Mouse (Mus musculus) skeletal muscle tissue, postnatal 0 days (tissue): ENCODE measurements around the gene Aff4. TPM values are rescaled to one million over a fixed set of nuclear protein-coding genes. Genes with fewer than 3 reads are reported as not detected.

Source experiments
- microRNA-seq, 2 experiments: library from miRNA; unstranded; fragments of <30 nt; microRNA quantifications; one replicate each; pipeline ENCODE4; 2016
- polyA plus RNA-seq: library from polyadenylated mRNA; unstranded; fragments of >200 nt; fragmentation: Nextera tagmentation; extraction: Ambion mirVana; gene quantifications from 2 replicates; pipeline ENCODE4 v1.2.1, GENCODE M21; 2015

Gene Aff4
- 27.6 and 34.9 TPM in 2 replicates for polyA plus RNA-seq

GRCm38 (mm10) chr11:53350291-53351223 is at the start of gene Aff4:
Gene Aff4 (plus strand): TSS chr11:53350833.

GRCm38 (mm10) chr11:53324512-53324968 is 26.1 kb upstream of the Aff4 start, which contains the start of gene Zcchc10:
Gene Zcchc10 (plus strand): TSS chr11:53324679.

GRCm38 (mm10) chr11:53423036-53423435 is 72.4 kb downstream of the Aff4 start, which contains the start of gene Leap2:
Gene Leap2 (minus strand): TSS chr11:53423170.

GRCm38 (mm10) chr11:53430670-53431346 is 80.2 kb downstream of the Aff4 start, which contains the start of the genes Uqcrq and Gdf9:
Gene Uqcrq (minus strand): TSS chr11:53430831.
Gene Gdf9 (plus strand): TSS chr11:53431023.

GRCm38 (mm10) chr11:53456474-53457371 is 106.1 kb downstream of the Aff4 start, which contains the start of the genes Gm10447 and Shroom1:
Gene Gm10447 (minus strand): TSS chr11:53457110.
Gene Shroom1 (plus strand): TSS chr11:53457205.

GRCm38 (mm10) chr11:53469968-53470695 is 119.5 kb downstream of the Aff4 start, which contains the start of gene Gm9837:
Gene Gm9837 (minus strand): TSS chr11:53470479.

Small RNA genes lying within 50 kb of the gene (microRNA-seq; reads per million reads assigned to microRNA genes)
- 0.41 to 0.42 reads per million in 2 experiments for gene Mir6920

Other genes with a start within 250 kb of the Aff4 start
- 79.0 and 83.1 TPM in 2 replicates for gene Hspa4, start 50.4 kb upstream of the Aff4 start, polyA plus RNA-seq
- gene Zcchc10, start 26.2 kb upstream of the Aff4 start, polyA plus RNA-seq: 17.5 and 18.7 TPM in 2 replicates
- gene Leap2, start 72.3 kb downstream of the Aff4 start, polyA plus RNA-seq: not detected in 2 replicates
- gene Uqcrq, start 80.0 kb downstream of the Aff4 start, polyA plus RNA-seq: 1,385 and 1,448 TPM in 2 replicates
- 1.3 and 1.7 TPM in 2 replicates for gene Gdf9, start 80.2 kb downstream of the Aff4 start, polyA plus RNA-seq
- not detected in 2 replicates for gene Gm10447, start 106.3 kb downstream of the Aff4 start, polyA plus RNA-seq
- gene Shroom1, start 106.4 kb downstream of the Aff4 start, polyA plus RNA-seq: 0.14 and 0.26 TPM in 2 replicates
- not detected in 2 replicates for gene Gm9837, start 119.6 kb downstream of the Aff4 start, polyA plus RNA-seq
- gene Gm9945, start 129.3 kb downstream of the Aff4 start, polyA plus RNA-seq: not detected in 2 replicates
- 0.05 and 0.11 TPM in 2 replicates for gene Sowaha, start 129.4 kb downstream of the Aff4 start, polyA plus RNA-seq
- 16.7 and 17.3 TPM in 2 replicates for gene Sept8, start 168.4 kb downstream of the Aff4 start, polyA plus RNA-seq
- gene Kif3a, start 216.5 kb downstream of the Aff4 start, polyA plus RNA-seq: 21.0 and 24.0 TPM in 2 replicates